Mouse (Mus musculus) neural tube, embryonic 12.5 days (tissue): ENCODE results near the gene Hsbp1. TPM values are rescaled to one million over a fixed set of nuclear protein-coding genes. Genes with fewer than 3 reads are reported as not detected.
A peak's percentile ranks its signal among the peaks of the same experiment; 100 is the strongest.

Source experiments
- ATAC-seq: fragments of 200-750 bp; cut with Nextera tagmentation; 2 replicates; pipeline ENCODE4 v1.8.0; 2017; ENCODE audit warnings: low read depth, mild to moderate bottlenecking, moderate TSS enrichment, moderate library complexity; ENCODE audit not compliant: low FRiP score
- H3K27ac ChIP-seq: fragments of 300-500 bp; sonication (generic); 2 replicates; pipeline ENCODE4 v1.5.1; 2016
- H3K27me3 ChIP-seq: fragments of 300-500 bp; sonication (generic); replicated peaks from 2 replicates; pipeline ENCODE4 v1.6.1; 2016; ENCODE audit warnings: mild to moderate bottlenecking
- H3K36me3 ChIP-seq: fragments of 300-500 bp; sonication (generic); 2 replicates; pipeline ENCODE4 v1.6.1; 2016; ENCODE audit warnings: mild to moderate bottlenecking
- H3K4me1 ChIP-seq: fragments of 300-500 bp; sonication (generic); 2 replicates; pipeline ENCODE4 v1.6.1; 2016
- H3K4me2 ChIP-seq: fragments of 300-500 bp; sonication (generic); replicated peaks from 2 replicates; pipeline ENCODE4 v1.6.1; 2016; ENCODE audit warnings: mild to moderate bottlenecking
- H3K4me3 ChIP-seq: fragments of 300-500 bp; sonication (generic); 2 replicates; pipeline ENCODE4 v1.5.1; 2016
- H3K9ac ChIP-seq: fragments of 300-500 bp; sonication (generic); 2 replicates; pipeline ENCODE4 v1.6.1; 2016; ENCODE audit warnings: mild to moderate bottlenecking
- H3K9me3 ChIP-seq: fragments of 300-500 bp; sonication (generic); 2 replicates; pipeline ENCODE4 v1.6.1; 2016; ENCODE audit warnings: mild to moderate bottlenecking
- WGBS: fragments of 180-500 bp; shearing (Covaris S2); methylation state at CpG from one replicate; pipeline ENCODE4 v1.1.7; 2016; 5-methylcytosine and 5-hydroxymethylcytosine counted together
- polyA plus RNA-seq: library from polyadenylated mRNA; unstranded; fragments of >200 nt; fragmentation: Nextera tagmentation; extraction: Ambion mirVana; gene quantifications from 2 replicates; pipeline ENCODE4 v1.2.1, GENCODE M21; 2016

Gene Hsbp1
- polyA plus RNA-seq, 1 experiment from 2014 or later = 435 TPM

- Histone ChIP-seq H3K9me3 (no peaks in the 10 kb centered on the region), H3K27me3 (no peaks in the 10 kb centered on the region), H3K4me2 (peak within 1 kb of the TSS; percentile 100), H3K9ac (peak within 1 kb of the TSS; percentile 94), H3K4me3 (peak within 1 kb of the TSS; percentile 93), H3K4me1 (peaks cover 13% of the 10 kb centered on the region), H3K27ac (peak within 1 kb of the TSS; percentile 83), H3K36me3 (no peaks in the 10 kb centered on the region)
- ATAC-seq = peak; percentile 96
- 3% methylated on average over 44 of the region's 44 CpGs for WGBS
Measured at GRCm38 (mm10) chr8:119394524-119395026, 50.3 kb downstream of the Hsbp1 start, which contains the start of gene Mlycd. Gene Mlycd (plus strand): TSS chr8:119394878.

DNA sequence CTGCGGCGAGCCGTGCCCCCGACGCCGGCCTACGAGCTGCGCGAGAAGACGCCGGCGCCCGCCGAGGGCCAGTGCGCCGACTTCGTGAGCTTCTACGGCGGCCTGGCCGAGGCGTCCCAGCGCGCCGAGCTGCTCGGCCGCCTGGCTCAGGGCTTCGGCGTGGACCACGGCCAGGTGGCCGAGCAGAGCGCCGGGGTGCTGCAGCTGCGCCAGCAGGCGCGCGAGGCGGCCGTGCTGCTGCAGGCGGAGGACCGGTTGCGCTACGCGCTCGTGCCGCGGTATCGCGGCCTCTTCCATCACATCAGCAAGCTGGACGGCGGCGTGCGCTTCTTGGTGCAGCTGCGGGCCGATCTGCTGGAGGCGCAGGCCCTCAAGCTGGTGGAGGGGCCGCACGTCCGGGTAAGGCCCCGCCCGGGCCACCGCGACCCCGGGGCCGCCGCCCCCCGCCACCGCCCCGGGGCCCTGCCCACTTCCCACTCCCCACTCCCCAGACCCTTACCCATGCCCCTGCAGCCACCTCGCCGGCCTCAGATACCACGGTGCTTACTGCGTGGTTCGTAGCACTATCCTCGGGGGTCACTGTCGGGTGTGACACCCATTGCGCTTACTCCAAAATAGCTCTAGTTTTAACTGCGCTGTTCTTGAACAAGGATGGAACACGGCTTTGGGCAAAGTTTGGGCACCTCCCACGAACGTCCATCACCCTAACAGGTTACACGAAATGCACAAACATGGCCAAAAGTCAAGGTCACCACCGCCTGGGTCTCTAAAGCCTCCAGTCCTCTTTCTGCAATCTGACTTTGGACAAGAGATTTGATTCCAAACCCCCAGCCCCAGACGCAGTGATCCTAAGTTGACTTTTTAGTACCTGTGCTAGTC, 51.0 kb downstream of the Hsbp1 start:
- 6% methylated on average over 83 of the region's 83 CpGs for WGBS
- ATAC-seq = peak; percentile 63

More for the DNA sequence above, 51.0 kb downstream of the Hsbp1 start:
- Histone ChIP-seq H3K4me2 (peak overlapping the region; percentile 100), H3K36me3 (no peaks in the 10 kb centered on the region), H3K27ac (peak overlapping the region; percentile 83), H3K4me3 (peak overlapping the region; percentile 93), H3K27me3 (no peaks in the 10 kb centered on the region), H3K9ac (peak overlapping the region; percentile 94), H3K4me1 (peaks cover 13% of the 10 kb centered on the region), H3K9me3 (no peaks in the 10 kb centered on the region)

Other genes with a start within 250 kb of the Hsbp1 start
- 15.1 and 16.3 TPM in 2 replicates for gene Mlycd, start 50.4 kb downstream of the Hsbp1 start, polyA plus RNA-seq
- 0.13 and 0.42 TPM in 2 replicates for gene Osgin1, start 89.6 kb downstream of the Hsbp1 start, polyA plus RNA-seq
- 26.3 and 29.5 TPM in 2 replicates for gene Necab2, start 102.2 kb downstream of the Hsbp1 start, polyA plus RNA-seq
- not detected in 2 replicates for gene Slc38a8, start 157.2 kb downstream of the Hsbp1 start, polyA plus RNA-seq
- gene Mbtps1, start 214.2 kb downstream of the Hsbp1 start, polyA plus RNA-seq = 92.3 and 96.2 TPM in 2 replicates
- 94.2 and 100 TPM in 2 replicates for gene Hsdl1, start 230.7 kb downstream of the Hsbp1 start, polyA plus RNA-seq
- gene Dnaaf1, start 230.7 kb downstream of the Hsbp1 start, polyA plus RNA-seq = 0.08 TPM in 1 of 2 replicates, not detected in the other